Mouse (Mus musculus) right cerebral cortex, adult 2 months (tissue): Measurements from ENCODE around the gene Ublcp1.
A peak's percentile ranks its signal among the peaks of the same experiment; 100 is the strongest.
"Not testable (repeated sequence)": the region's sequence is repeated elsewhere in the genome, so short reads cannot be mapped to it uniquely, and the experiment has no call there.

Experiments used
- DNase-seq, 2 experiments: peaks; one replicate each; pipeline ENCODE4 v3.0.0; 2021 to 2022; ENCODE audit warnings: low spot score in 2 of 2

The Ublcp1 gene

GRCm38 (mm10) chr11:44494643-44495323 is 24.5 kb upstream of the Ublcp1 start:
- no peak for DNase-seq

GRCm38 (mm10) chr11:44489117-44489516 is 18.8 kb upstream of the Ublcp1 start:
- DNase-seq: no peak

DNA sequence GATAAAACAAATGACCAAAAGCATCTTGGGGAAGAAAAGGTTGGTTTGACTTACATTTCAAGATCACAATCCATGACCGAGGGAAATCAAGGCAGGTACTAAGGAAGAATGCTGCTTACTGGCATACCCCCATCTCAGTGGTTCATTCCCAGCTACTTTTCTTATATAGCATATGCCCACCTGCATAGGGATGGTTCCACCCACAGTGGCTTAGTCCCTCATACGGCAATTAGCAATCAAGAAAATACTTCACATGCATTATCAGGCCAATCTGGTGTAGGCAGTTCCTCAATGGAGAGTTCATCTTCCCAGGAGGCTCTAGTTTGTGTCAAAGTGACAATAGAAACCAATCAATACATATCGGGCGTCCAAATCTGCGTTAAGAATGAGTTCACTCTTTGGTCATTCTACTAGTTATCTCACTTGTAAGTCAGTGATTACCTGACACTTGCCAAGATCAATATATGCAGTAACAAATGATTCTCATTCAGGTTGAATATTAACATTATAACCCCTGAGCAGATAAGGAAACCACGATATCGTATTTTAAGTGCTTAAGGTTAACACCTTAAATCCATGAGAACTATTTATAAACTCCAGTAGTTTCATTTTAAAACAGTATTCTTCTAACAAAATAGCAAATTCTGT is 14.9 kb upstream of the Ublcp1 start:
- DNase-seq: no peak

- no peak for DNase-seq
Measured at GRCm38 (mm10) chr11:44480246-44480645, 9.9 kb upstream of the Ublcp1 start.

DNA sequence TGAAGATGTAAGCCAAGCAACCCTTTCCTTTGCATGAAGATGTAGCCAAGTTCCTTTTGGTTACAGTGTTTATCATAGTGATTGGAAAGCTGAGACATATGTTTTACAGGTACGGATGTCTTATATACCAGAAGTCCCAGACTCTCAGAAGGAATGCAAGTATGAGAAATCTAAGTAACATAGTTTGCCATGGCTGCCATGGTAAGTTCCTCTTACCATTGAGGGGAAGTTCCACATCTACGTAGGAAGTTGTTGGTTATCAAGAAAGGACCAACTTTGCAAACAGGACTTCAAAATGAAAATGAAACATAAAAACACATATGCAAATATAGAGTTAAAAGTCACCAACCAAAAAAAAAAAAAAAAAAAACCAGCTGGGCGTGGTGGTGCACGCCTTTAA is 8.1 kb upstream of the Ublcp1 start:
- no peak for DNase-seq

- no peak for DNase-seq
Measured at GRCm38 (mm10) chr11:44476445-44476844, 6.1 kb upstream of the Ublcp1 start.

GRCm38 (mm10) chr11:44475467-44475866 is 5.2 kb upstream of the Ublcp1 start:
- DNase-seq: no peak

GRCm38 (mm10) chr11:44471337-44471995 is 1.2 kb upstream of the Ublcp1 start:
- DNase-seq: peak in 1 of 2 experiments; percentile 8

GRCm38 (mm10) chr11:44469646-44470431 is 459 bp downstream of the Ublcp1 start:
- DNase-seq: peak in 1 of 2 experiments; percentile 49

DNA sequence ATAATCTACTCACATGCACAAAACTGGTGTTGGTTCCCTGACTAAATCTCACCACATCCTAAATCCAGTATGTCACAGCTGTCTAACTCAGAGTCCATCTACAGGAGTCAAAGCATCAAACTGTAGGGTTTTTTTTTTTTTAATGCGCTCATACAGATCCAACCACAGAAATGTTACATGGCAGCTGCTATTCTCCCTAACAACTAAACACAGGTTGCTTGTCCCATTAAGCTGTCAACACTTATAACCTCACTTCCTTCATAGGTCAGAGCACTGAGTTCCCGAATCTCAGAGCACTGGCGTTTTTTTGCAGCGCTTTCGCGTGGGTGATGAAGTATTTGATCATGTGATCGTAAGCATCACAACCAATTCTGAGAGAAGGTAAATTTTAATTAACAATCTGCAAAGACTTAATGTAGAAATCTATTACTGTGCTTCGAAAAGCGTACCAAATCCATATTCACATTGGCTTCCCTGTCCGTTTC is 1.9 kb downstream of the Ublcp1 start:
- no peak for DNase-seq

GRCm38 (mm10) chr11:44466949-44467442 is 3.3 kb downstream of the Ublcp1 start:
- DNase-seq: no peak

DNA sequence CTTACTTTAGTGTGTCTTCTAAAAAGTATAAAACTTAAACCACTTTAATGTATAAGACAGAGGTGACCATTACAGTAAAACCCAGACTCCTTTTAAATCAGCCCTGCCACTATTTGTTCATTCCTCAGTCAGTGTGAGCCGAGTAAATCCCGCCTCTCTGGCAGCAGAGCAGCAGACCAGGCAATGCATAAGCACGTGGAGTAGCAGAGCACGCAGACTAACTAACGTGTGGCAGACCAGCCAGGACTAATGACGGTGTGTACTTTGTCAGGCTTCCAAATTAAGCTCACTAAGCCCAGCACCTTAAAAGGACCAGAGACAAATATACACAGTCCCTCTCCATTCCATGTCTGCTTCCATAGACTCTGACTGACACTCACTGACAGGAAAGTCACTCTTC is 8.8 kb downstream of the Ublcp1 start:
- no peak for DNase-seq

- peak; percentile 57 to 74 for DNase-seq
Measured at GRCm38 (mm10) chr11:44453423-44453822, 16.9 kb downstream of the Ublcp1 start.

DNA sequence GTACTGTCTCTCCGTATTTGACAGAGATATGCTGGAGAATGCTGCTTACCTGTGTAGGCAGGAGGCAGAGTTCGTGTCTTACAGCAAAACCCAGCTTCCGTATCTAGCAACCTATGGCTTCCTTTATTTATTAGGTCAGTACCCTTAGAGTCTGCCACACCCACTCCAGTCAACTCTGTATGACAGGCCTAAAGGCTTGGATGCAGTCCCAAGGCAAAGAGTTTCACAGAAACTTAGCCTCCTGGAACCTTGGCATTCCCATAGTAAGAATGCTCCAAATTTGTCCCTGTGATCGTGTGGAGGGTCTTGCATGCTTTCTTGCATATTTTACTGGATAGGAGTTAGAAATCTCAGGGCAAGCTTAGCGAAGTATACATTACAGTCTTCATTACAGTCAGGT is 18.3 kb downstream of the Ublcp1 start:
- not testable (repeated sequence) for DNase-seq

DNA sequence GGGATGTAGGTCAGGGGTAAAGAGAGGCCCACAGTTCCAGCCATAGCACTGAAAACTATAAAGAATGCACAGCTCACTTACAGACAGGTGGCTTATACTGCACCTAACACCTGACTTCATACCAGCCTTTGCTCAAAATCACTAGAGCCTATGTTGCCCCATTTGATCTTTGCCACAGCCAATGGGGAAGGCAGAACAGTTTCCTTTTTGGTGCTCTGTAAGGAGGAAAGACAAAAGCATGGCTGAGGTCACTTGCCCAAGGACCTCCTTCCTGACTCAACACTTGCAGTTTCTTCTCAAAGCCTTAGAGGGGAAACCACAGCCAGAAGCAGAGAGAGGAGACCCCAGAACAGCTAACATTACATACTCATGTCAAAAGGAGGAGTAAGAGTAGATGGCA is 19.3 kb downstream of the Ublcp1 start:
- DNase-seq: no peak

DNA sequence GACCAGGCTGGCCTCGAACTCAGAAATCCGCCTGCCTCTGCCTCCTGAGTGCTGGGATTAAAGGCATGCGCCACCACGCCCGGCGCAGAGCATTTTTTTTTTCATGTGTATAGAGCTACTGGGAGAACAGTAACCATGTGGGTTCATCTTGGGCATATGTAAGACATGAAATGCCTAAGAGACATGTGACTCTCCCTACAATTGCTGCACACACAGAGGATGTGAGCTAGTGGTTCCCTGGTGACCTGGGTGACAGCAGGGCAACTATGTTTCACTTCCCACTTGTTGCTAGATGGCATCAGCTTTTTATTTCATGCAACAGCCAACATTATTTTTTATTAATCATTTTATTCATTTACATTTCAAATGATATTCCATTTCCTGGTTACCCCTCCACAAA is 32.5 kb downstream of the Ublcp1 start:
- no peak for DNase-seq

DNA sequence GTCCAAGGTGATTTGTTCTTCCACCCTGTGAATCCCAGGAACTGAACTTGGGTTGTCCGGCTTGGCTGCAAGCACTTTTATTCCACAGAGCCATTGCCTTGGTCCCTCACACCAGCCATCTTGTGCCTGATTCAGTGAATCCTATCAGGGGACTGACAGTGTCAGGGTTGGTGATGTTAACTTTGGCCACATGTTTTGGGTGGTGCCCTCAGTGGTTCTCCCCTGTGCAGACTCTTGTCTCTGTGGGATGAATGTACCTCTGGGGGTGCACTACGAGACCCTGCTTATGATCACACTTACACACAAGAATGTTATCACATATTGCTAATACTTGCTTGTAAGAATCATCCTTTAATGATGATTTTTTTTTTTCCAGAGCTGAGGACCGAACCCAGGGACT is 40.3 kb downstream of the Ublcp1 start:
- no peak for DNase-seq

DNA sequence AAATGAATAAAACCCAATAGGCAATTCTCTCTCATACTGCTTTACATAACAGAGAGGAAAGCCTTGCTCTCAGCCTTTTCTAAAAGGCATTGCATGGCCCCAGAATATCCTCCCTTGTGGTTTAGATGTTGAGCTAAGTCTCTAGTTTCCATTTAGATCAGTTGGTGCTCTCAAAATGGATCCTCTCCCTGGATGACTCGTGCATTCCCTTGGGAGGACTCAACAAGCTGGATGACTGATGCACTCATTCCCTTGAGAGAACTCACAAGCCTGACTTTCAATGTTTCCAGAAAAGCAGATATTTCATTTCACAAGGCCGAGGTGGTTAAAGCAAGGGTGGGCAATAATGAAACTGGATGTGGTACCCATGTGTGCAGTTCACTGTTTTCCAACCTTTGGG is 42.3 kb downstream of the Ublcp1 start:
- no peak for DNase-seq

DNA sequence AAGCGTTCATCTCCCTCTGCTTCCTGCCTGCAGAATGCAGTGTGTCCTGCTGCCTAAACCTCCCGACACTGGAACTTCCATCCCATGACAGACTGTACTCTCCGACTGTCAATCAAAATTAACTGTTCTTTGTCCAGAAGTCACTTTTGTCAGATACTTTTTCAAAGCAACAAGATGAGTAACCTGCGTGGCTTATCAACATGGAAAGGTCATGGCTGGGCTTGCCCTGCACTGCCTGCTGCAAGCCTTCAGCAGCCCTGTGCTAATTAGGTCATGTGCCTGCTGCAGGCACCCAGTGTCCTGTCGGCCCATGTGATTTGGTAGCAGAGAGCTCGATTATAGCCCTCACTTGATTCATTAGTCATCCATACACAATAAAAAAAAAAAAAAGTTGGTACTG is 44.7 kb downstream of the Ublcp1 start:
- DNase-seq: no peak

DNA sequence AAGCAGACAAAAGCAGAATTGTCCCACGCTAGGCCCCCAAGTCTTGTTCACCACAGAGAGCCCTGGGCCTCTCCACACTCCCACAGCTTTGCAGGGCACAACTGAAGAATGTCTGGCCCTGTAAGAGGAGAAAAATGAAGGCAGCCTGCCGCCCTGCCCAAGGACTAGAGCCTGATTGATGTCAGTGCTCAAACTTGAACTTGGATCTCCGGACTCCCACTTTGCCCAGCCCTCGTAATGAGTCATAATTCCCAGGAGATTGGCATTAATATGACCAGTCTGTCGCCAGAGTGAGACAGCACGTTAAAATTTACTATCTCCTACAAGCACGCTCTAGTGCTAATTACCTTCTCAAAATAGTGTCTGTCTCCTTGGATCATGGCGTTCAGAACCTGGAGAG is 45.3 kb downstream of the Ublcp1 start:
- no peak for DNase-seq

- no peak for DNase-seq
Measured at GRCm38 (mm10) chr11:44423955-44424354, 46.3 kb downstream of the Ublcp1 start.

GRCm38 (mm10) chr11:44423261-44423660 is 47.0 kb downstream of the Ublcp1 start:
- no peak for DNase-seq
